Mouse (Mus musculus): ENCODE results near the gene Tanc1.
A peak's percentile ranks its signal among the peaks of the same experiment; 100 is the strongest.

Tanc1 gene

GRCm38 (mm10) chr2:59718601-59719416 is 107.0 kb downstream of the Tanc1 start:
- DNase-seq (ENCODE audit: low spot score): peak; percentile 15

GRCm38 (mm10) chr2:59719831-59720230 is 108.0 kb downstream of the Tanc1 start:
- no peak for DNase-seq (ENCODE audit: low spot score)

GRCm38 (mm10) chr2:59721119-59721518 is 109.3 kb downstream of the Tanc1 start:
- no peak for DNase-seq (ENCODE audit: low spot score)

- DNase-seq (ENCODE audit: low spot score): no peak
Observed at GRCm38 (mm10) chr2:59721758-59722157, 109.9 kb downstream of the Tanc1 start.

GRCm38 (mm10) chr2:59723311-59723710 is 111.5 kb downstream of the Tanc1 start:
- no peak for DNase-seq (ENCODE audit: low spot score)

- no peak for DNase-seq (ENCODE audit: low spot score)
Observed at GRCm38 (mm10) chr2:59725518-59726185, 113.8 kb downstream of the Tanc1 start.

- no peak for DNase-seq (ENCODE audit: low spot score)
Observed at GRCm38 (mm10) chr2:59731831-59732230, 120.0 kb downstream of the Tanc1 start.

GRCm38 (mm10) chr2:59733410-59733809 is 121.6 kb downstream of the Tanc1 start:
- DNase-seq (ENCODE audit: low spot score): no peak

- DNase-seq (ENCODE audit: low spot score): no peak
Observed at GRCm38 (mm10) chr2:59736401-59736898, 124.6 kb downstream of the Tanc1 start.

GRCm38 (mm10) chr2:59737368-59737767 is 125.5 kb downstream of the Tanc1 start:
- no peak for DNase-seq (ENCODE audit: low spot score)

GRCm38 (mm10) chr2:59738356-59738755 is 126.5 kb downstream of the Tanc1 start:
- no peak for DNase-seq (ENCODE audit: low spot score)

GRCm38 (mm10) chr2:59739036-59739435 is 127.2 kb downstream of the Tanc1 start:
- no peak for DNase-seq (ENCODE audit: low spot score)

GRCm38 (mm10) chr2:59742500-59743116 is 130.8 kb downstream of the Tanc1 start:
- no peak for DNase-seq (ENCODE audit: low spot score)

GRCm38 (mm10) chr2:59745428-59745827 is 133.6 kb downstream of the Tanc1 start:
- peak; percentile 87 for DNase-seq (ENCODE audit: low spot score)

- DNase-seq (ENCODE audit: low spot score): no peak
Observed at GRCm38 (mm10) chr2:59746070-59746469, 134.2 kb downstream of the Tanc1 start.

GRCm38 (mm10) chr2:59747757-59748156 is 135.9 kb downstream of the Tanc1 start:
- DNase-seq (ENCODE audit: low spot score): no peak

GRCm38 (mm10) chr2:59749371-59749770 is 137.5 kb downstream of the Tanc1 start:
- DNase-seq (ENCODE audit: low spot score): no peak

- no peak for DNase-seq (ENCODE audit: low spot score)
Observed at GRCm38 (mm10) chr2:59751172-59751571, 139.3 kb downstream of the Tanc1 start.

- DNase-seq (ENCODE audit: low spot score): no peak
Observed at GRCm38 (mm10) chr2:59752148-59752547, 140.3 kb downstream of the Tanc1 start.

GRCm38 (mm10) chr2:59752766-59753165 is 140.9 kb downstream of the Tanc1 start:
- DNase-seq (ENCODE audit: low spot score): no peak

- DNase-seq (ENCODE audit: low spot score): no peak
Observed at GRCm38 (mm10) chr2:59756137-59756753, 144.4 kb downstream of the Tanc1 start.

GRCm38 (mm10) chr2:59757015-59757414 is 145.2 kb downstream of the Tanc1 start:
- DNase-seq (ENCODE audit: low spot score): no peak
